Mouse (Mus musculus) layer of hippocampus, postnatal 14 days (tissue): Measurements from ENCODE around the gene Rtl8a. TPM values are rescaled to one million over a fixed set of nuclear protein-coding genes. Genes with fewer than 3 reads are reported as not detected.
A peak's percentile ranks its signal among the peaks of the same experiment; 100 is the strongest.

Experiments used
- DNase-seq, 2 experiments: peaks; one replicate each; pipeline ENCODE4 v3.0.0; 2021 to 2022; ENCODE audit warnings: low spot score in 2 of 2, mixed read lengths in 1 of 2
- total RNA-seq, 2 experiments: library from RNA; stranded (reverse); gene quantifications; 2 replicates each; pipeline ENCODE4 v1.2.3; 2021

The Rtl8a gene
- total RNA-seq, 2 experiments from 2014 or later = 205 to 293 TPM

- DNase-seq = peak; percentile 35 to 42
Measured at GRCm38 (mm10) chrX:53599993-53600392, 43.5 kb downstream of the Rtl8a start.

Other genes starting within 250 kb of the Rtl8a start
- not detected for gene Etd, start 208.8 kb downstream of the Rtl8a start, total RNA-seq
- gene Rtl8c, start 35.6 kb downstream of the Rtl8a start, total RNA-seq = 100 to 1,000 TPM; 122 to 132 TPM
- not detected for gene Gm14597, start 34.7 kb downstream of the Rtl8a start, total RNA-seq
- gene Rtl8b, start 26.7 kb upstream of the Rtl8a start, total RNA-seq = 100 to 1,000 TPM; 184 to 221 TPM
- under 1 TPM in 1 of 2 experiments, not detected in 1; 0.23 TPM for gene 4930502E18Rik, start 81.1 kb upstream of the Rtl8a start, total RNA-seq
- not detected for gene 1700013H16Rik, start 114.1 kb upstream of the Rtl8a start, total RNA-seq
- not detected for gene Zfp36l3, start 132.7 kb upstream of the Rtl8a start, total RNA-seq
- 1 to 10 TPM; 1.6 to 1.9 TPM for gene Xlr, start 154.0 kb upstream of the Rtl8a start, total RNA-seq